Mouse (Mus musculus) embryo, embryonic 11 days (tissue): ENCODE measurements around the gene Adad2.

Experiments used
- DNase-seq: peaks from one replicate; pipeline ENCODE4 v3.0.0-alpha.2; 2015

Adad2 gene

GRCm38 (mm10) chr8:119612471-119612870, at the start of gene Adad2:
Gene Adad2 (plus strand): TSS chr8:119612747.
- no peak for DNase-seq

- no peak for DNase-seq
These were observed 48.7 kb upstream of the Adad2 start for GRCm38 (mm10) chr8:119563849-119564251.

DNA sequence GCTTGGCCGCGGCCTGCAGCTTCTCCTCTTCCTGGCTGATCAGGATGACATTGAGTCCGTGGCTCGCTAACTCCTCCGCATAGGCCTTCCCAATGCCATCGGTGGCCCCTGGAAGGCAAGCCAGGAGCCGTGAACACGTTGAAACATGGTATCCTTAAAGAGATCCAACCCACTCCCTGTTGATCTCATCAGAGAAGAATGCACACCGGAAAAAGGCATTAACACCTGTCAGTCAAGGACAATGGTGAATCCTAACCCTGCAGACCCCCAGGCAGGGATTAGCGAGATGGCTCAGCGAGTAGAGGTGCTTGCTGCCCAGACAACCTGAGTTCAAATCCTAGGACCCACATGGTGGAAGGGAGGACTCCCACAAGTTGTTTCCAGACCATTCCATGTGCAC, 46.2 kb upstream of the Adad2 start:
- no peak for DNase-seq

- DNase-seq, result no peak
These were observed 44.3 kb upstream of the Adad2 start for GRCm38 (mm10) chr8:119568251-119568650.

- DNase-seq, result no peak
These were observed 43.6 kb upstream of the Adad2 start for GRCm38 (mm10) chr8:119568951-119569350.

DNA sequence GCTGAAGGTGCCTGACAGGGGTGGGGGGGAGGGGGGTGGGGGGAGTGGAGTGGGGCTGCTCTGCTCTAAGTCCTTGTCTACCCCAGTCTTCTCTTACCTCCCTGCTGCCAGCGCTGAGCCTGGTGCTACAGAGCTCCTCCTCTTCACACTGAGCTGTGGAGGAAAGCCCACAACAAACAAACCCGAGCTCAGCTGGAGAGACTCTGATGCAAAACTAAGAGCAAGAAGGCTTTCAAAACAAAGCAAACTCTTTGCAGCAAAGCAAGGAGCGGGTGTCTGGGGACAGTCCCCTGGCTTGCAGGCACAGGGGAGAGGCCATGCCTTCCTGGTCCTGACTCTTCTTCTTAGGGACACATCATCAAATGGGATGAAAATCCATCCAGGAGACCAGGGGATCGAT, 42.7 kb upstream of the Adad2 start:
- no peak for DNase-seq

GRCm38 (mm10) chr8:119571135-119571534, 41.4 kb upstream of the Adad2 start:
- DNase-seq, result no peak

- no peak for DNase-seq
These were observed 40.1 kb upstream of the Adad2 start for GRCm38 (mm10) chr8:119572411-119572810.

DNA sequence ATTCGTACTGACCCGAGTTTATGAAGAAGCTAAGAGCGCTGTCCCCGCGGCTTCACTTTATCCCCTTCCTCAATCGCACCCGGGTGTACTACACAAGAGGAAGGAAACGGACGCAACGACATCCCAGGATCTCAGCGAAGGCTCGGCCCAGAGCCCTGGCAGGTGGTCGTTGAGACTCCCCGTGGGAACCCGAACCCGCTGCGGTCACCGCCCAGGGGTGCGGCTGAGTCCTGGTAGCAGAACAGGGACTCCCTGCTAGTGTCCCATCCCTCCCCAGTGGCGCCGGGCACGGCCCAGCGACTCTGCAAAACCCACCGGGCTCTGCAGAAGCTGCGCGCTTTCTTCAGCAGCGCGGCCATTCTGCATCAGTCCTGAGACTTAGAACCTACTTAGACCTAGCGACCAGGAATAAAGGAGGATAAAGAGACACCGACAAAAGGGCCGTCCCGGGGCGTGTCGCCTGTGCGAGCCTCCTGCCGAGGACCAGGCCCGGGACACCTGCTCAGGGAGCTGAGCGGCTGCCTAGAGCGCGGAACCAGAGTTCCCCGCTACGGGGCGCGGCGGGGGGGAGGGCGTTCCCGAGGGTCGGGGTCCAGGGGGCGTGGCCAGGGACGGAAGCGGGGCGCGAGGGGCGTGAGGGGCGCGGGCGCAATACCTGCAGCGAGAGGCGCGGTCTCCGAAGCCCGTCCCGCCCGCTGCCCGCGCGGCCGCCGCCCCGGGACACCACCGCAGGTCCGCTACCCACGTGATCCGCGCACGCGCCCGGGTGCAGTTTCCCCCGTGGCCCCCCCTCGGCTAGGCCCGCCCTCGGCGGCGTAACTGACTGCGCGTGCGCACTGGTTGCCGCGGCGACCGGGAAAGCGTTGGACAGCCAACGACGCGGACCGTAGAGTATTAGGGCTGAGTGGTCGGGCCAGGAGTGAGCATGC, 37.8 kb upstream of the Adad2 start, which contains the start of the genes Hsdl1 and Dnaaf1:
Hsdl1 (minus strand) TSS at position 747 of the 929 bp plus-strand sequence.
Dnaaf1 (plus strand) TSS at position 799 of the 929 bp plus-strand sequence.
- DNase-seq, result peak; percentile 95

- no peak for DNase-seq
These were observed 37.2 kb upstream of the Adad2 start for GRCm38 (mm10) chr8:119575366-119575726.

DNA sequence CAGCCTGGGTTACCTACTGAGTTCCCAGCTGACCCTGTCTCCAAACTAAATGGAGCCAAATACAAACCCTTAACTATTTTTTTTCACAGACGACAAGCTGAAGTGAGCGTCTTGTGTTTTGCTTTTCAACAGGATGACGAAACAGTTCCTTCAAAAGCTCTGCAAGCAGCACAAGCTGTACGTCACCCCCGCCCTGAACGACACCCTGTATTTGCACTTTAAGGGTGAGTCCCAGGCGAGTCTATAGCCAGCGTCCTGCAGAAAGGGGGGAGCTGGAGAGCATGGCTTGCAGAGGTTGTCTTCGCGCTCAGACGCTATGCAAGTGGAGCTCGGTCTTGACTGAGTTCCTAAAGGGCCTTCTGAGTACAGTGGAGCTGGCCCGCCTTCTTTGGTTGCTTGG, 33.5 kb upstream of the Adad2 start:
- DNase-seq, result no peak

DNA sequence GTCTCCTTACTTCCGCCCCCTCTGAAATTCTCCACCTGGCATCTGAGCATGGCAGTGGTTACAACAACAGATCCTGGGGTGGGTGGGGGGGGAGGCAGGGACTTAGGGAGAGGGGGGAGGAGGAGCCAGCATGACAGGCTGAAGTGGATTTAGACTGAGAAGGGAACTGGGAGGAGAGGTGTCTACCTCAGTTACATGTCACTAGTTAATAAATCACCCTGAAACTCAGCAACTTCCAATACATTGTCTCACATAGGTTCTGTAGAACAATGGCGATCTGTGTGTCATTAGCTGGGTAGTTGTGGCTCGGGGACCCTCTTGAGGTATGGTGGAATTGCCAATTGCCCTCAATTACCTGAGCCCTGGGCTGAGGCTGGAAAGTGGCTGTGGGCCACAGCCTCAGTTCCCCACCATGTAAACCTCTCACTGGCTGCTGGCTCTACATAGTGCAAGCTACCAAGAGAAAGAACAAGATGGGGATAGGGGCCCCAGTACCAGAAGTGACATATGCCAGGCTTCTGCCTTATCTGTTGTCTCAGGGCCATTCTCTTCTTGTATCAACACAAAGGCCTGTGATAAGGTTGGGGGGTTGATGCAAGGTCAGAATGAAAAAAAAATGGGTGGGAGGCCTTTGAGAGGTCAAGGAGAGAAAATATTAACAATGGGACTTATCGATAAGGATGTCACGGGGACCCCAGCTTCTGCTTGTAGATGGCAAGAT, 31.9 kb upstream of the Adad2 start:
- no peak for DNase-seq

- no peak for DNase-seq
These were observed 26.6 kb upstream of the Adad2 start for GRCm38 (mm10) chr8:119585901-119586300.

GRCm38 (mm10) chr8:119588321-119588720, 24.2 kb upstream of the Adad2 start:
- DNase-seq, result no peak

DNA sequence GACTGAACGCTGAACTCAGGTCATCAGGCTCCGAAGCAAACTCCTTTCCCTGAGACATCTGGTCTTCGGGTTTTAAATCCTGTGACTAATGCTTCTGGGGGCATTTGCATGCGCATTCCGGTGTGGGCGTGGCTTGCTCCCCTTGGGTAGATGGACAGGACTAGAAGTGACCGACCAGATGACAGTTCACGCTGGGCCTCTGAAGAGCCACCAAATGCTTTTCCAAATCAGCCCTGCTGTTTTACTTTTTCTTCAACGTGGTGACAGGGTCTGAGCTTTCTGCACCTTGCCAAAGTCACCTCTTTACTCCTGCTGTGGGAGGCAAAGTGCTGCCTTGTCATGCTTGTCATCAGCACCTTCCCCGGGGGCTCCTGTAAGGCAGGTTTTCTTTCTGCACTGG, 23.7 kb upstream of the Adad2 start:
- peak; percentile 61 for DNase-seq

DNA sequence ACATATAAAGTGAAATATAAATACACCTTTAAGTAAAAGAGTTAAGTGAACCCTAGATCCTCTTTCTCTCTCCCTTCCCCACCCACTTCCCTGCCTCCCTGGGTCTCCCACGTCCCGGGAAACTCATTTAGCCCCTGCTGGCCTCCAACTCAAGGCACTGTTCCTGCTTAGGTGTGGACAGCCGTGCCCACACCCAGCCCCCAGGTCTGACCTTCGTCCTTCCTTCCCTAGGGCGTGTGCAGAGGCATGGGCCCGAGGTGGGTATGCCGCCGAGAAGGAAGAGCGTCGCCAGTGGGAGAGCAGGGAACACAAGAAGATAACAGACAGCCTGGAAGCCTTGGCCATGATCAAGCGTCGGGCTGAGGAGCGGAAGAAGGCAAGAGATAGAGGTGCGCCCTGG, 22.2 kb upstream of the Adad2 start:
- DNase-seq, result no peak

- no peak for DNase-seq
These were observed 21.1 kb upstream of the Adad2 start for GRCm38 (mm10) chr8:119591456-119591855.

GRCm38 (mm10) chr8:119603771-119604170, 8.8 kb upstream of the Adad2 start:
- DNase-seq, result no peak

DNA sequence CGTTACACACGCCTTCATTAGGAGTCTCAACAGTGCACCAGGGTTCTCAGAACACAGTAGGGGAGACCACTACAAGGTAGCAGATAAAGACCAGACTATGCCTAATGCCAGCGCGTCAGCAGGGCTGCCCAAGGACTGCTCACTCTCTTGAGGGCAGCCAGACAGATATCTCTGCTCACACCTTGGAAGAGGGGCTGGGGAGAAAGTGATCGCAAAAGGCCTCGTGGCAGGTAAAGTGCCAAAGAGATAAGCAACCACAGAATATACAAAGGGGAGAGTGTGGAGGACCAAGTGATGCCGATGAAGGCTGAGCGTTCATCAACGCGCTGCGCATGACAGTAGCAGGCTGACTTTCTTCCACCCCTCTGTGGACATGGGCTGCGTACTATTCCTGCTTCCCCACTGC, 8.1 kb upstream of the Adad2 start:
- DNase-seq, result no peak

DNA sequence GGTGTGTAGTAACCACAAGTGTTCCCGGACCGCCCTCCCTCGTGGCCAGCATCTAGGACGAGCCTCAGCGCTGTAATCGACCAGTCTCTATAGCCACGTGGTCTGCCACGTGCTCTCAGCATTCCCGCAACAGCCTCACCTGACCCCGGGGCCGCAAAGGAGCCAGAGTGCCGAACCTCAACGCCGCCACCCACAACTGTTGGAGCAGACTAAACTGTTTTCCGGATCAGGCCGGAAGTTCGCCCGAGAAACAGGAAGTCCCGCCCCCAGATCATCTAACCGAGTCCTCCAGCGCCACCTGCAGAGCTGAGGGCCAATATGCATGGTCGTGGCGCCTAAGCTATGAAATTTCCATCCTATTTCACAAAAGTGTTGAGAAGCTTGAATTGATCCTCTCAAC, 7.6 kb upstream of the Adad2 start, which contains the start of gene Taf1c:
Taf1c (minus strand) TSS at position 227 of the 400 bp plus-strand sequence.
- DNase-seq, result peak; percentile 96

DNA sequence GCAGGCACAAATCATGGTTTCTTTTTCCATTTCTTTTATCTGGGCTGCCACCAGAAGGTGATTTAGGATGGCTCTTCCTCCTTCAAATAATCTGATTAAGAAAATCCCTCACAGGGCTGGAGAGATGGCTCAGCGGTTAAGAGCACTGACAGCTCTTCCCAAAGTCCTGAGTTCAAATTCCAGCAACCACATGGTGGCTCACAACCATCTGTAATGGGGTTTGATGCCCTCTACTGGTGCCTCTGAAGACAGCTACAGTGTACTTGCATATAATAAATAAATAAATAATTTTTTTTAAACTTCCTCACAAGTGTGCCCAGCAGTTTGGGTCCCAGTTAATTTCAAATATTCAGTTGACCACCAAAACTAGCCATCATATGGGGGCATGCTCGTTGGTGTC, 6.3 kb upstream of the Adad2 start:
- no peak for DNase-seq

- DNase-seq, result no peak
These were observed 2.5 kb downstream of the Adad2 start for GRCm38 (mm10) chr8:119615096-119615495.

GRCm38 (mm10) chr8:119616358-119616757, 3.8 kb downstream of the Adad2 start:
- DNase-seq, result no peak

- DNase-seq, result no peak
These were observed 4.3 kb downstream of the Adad2 start for GRCm38 (mm10) chr8:119616811-119617210.
